9 mouse cellular contexts compared by ENCODE assay signal in genomic region chrX:144403526-144403925, GRCm38 (mm10). TPM values are rescaled to one million over a fixed set of nuclear protein-coding genes. Genes with fewer than 3 reads are reported as not detected.
DNase-seq lines count a peak whose midpoint lies in the region; ATAC-seq and TF ChIP-seq lines count a peak whose summit lies in the region.
"Had no signal": no experiment of that assay in that cellular context is flagged by ENCODE, and none has a peak within 500 bp of the region (broad histone marks: within the 10 kb centered on the region; RNA-seq: fewer than 3 reads in every experiment).

No protein-coding gene starts in this region.

- DNase-seq in layer of hippocampus, adult 11-12 months (ENCODE audit: low spot score), result peak; percentile 37
- DNase-seq in layer of hippocampus, adult 9-10 months (ENCODE audit: low spot score), result no peak
- DNase-seq in cerebellum, adult 2 months, result peak; percentile 51 to 58
- DNase-seq in frontal cortex, postnatal 10 days (ENCODE audit: low spot score in 2 of 2), result peak; percentile 8 to 35
- peak; percentile 68 for DNase-seq in kidney, postnatal 0 days (ENCODE audit: low spot score)
- peak; percentile 66 for DNase-seq in lung, embryonic 14.5 days
- DNase-seq in ovary, postnatal 14 days (ENCODE audit: low spot score), result peak; percentile 31
- DNase-seq in thymus, postnatal 14 days, result peak; percentile 30

- H3K27me3 ChIP-seq in cerebellum, adult 2 months (ENCODE audit: control insufficient read depth, insufficient read depth, low read length), result no peaks in the 10 kb centered on the region
- no peaks in the 10 kb centered on the region for H3K27me3 ChIP-seq in kidney, postnatal 0 days (ENCODE audit: insufficient read depth, low read length)
- H3K27me3 ChIP-seq in lung, embryonic 14.5 days (ENCODE audit: insufficient read depth, low read length), result no peaks in the 10 kb centered on the region

- ATAC-seq in kidney, postnatal 0 days (replicated peaks; ENCODE audit: low FRiP score, low read depth), result 0 out of 2 replicates have a peak, but pooled peaks have one; percentile 21
- peak; percentile 71; the same call in 1 of the 2 replicates for ATAC-seq in lung, embryonic 14.5 days (ENCODE audit: insufficient read depth)

- TF ChIP-seq CTCF in cerebellum, adult 2 months (IDR thresholded peaks at IDR 0.05; ENCODE audit: borderline replicate concordance, insufficient read depth, low read depth, low read length), result peak; percentile 79
- peak; percentile 90 for TF ChIP-seq CTCF in kidney, postnatal 0 days (IDR thresholded peaks at IDR 0.05; ENCODE audit: low read depth)
- peak; percentile 87 for TF ChIP-seq CTCF in lung, embryonic 14.5 days (IDR thresholded peaks at IDR 0.05; ENCODE audit: low read depth)

- no peak overlapping the region for H3K27ac ChIP-seq in cerebellum, adult 2 months (ENCODE audit: insufficient read depth, low read length)
- no peak overlapping the region for H3K27ac ChIP-seq in kidney, postnatal 0 days
- H3K27ac ChIP-seq in lung, embryonic 14.5 days (ENCODE audit: low read depth), result no peak overlapping the region

- no peak for TF ChIP-seq POLR2A in cerebellum, adult 2 months (IDR thresholded peaks at IDR 0.05; ENCODE audit: borderline replicate concordance, insufficient read depth, low read length)

- no peak overlapping the region for H3K9ac ChIP-seq in kidney, postnatal 0 days (ENCODE audit: low read depth, low read length)
- no peak overlapping the region for H3K9ac ChIP-seq in lung, embryonic 14.5 days

- H3K36me3 ChIP-seq in kidney, postnatal 0 days (ENCODE audit: insufficient read depth, low read length), result no peaks in the 10 kb centered on the region
- no peaks in the 10 kb centered on the region for H3K36me3 ChIP-seq in lung, embryonic 14.5 days (ENCODE audit: insufficient read depth)

- no peak overlapping the region for H3K4me3 ChIP-seq in cerebellum, adult 2 months (replicated peaks; ENCODE audit: insufficient read depth, low read depth, low read length)
- H3K4me3 ChIP-seq in kidney, postnatal 0 days (replicated peaks; ENCODE audit: low read depth, low read length), result no peak overlapping the region
- no peak overlapping the region for H3K4me3 ChIP-seq in lung, embryonic 14.5 days (ENCODE audit: low read depth, low read length)
- H3K4me3 ChIP-seq: megakaryocyte, embryonic 14.5 days had no signal

- WGBS in cerebellum, adult 2 months, result 7% methylated on average over 7 of the region's 7 CpGs
- WGBS in kidney, postnatal 0 days, result 41% methylated on average over 7 of the region's 7 CpGs
- 20% methylated on average over 7 of the region's 7 CpGs for WGBS in lung, embryonic 14.5 days

- H3K9me3 ChIP-seq in kidney, postnatal 0 days (replicated peaks; ENCODE audit: low read length), result no peaks in the 10 kb centered on the region
- no peaks in the 10 kb centered on the region for H3K9me3 ChIP-seq in lung, embryonic 14.5 days (ENCODE audit: low read depth, low read length)
- H3K9me3 ChIP-seq: megakaryocyte, embryonic 14.5 days had no signal

- H3K4me1 ChIP-seq in cerebellum, adult 2 months (ENCODE audit: control insufficient read depth, insufficient read depth, low read length), result no peaks in the 10 kb centered on the region; the same call in 1 of the 2 replicates
- no peaks in the 10 kb centered on the region for H3K4me1 ChIP-seq in kidney, postnatal 0 days (replicated peaks; ENCODE audit: insufficient read depth, low read length)
- H3K4me1 ChIP-seq in lung, embryonic 14.5 days (ENCODE audit: insufficient read depth), result no peaks in the 10 kb centered on the region

- H3K4me2 ChIP-seq in kidney, postnatal 0 days (ENCODE audit: low read length), result no peak overlapping the region
- H3K4me2 ChIP-seq in lung, embryonic 14.5 days, result no peak overlapping the region

RNA-seq across cellular contexts. Expression of gene Trpc5os, which starts 52.9 kb away (rescaled TPM):
- polyA plus RNA-seq in cerebellum, adult 2 months (2012; rRNA removed), result not detected in 2 replicates
- not detected in 2 replicates for polyA plus RNA-seq in kidney, postnatal 0 days (2015; fragmentation: Nextera tagmentation; extraction: Ambion mirVana)
- not detected in 2 replicates for polyA plus RNA-seq in lung, embryonic 14.5 days (2014; fragmentation: Nextera tagmentation; extraction: Ambion mirVana)
